Mouse (Mus musculus) megakaryocyte, embryonic 14.5 days (primary cell): ENCODE measurements at regions not wholly inside any gene's neighbourhood (a gene's known extent, or its start where the extent isn't known, plus 50 kb on each side); places are given as distances from the start of the nearest gene placed in this dataset.

ENCODE experiments used
- H3K27me3 ChIP-seq: replicated peaks from 2 replicates; pipeline ENCODE3; 2012; ENCODE audit warnings: inconsistent platforms
- H3K36me3 ChIP-seq: replicated peaks from 2 replicates; pipeline ENCODE3; 2012; ENCODE audit warnings: low read length, inconsistent platforms, mixed read lengths
- H3K4me1 ChIP-seq: 2 replicates; pipeline ENCODE4 v1.6.1; 2012; ENCODE audit warnings: inconsistent platforms
- H3K4me3 ChIP-seq: replicated peaks from 2 replicates; pipeline ENCODE3; 2012; ENCODE audit warnings: moderate library complexity, mild to moderate bottlenecking, inconsistent platforms
- H3K9me3 ChIP-seq: 2 replicates; pipeline ENCODE4 v1.6.1; 2012; ENCODE audit warnings: inconsistent platforms
- FLI1 ChIP-seq: IDR thresholded peaks from 2 replicates; pipeline ENCODE4 v1.6.1; 2012; ENCODE audit warnings: low read length, inconsistent platforms, mixed read lengths
- GATA1 ChIP-seq: IDR thresholded peaks from 3 replicates; pipeline ENCODE4 v1.6.1; 2012; ENCODE audit warnings: mixed read lengths, low read length, inconsistent platforms, borderline replicate concordance

GRCm38 (mm10) chr6:50977381-50977780 is 323.1 kb upstream of the Npvf start:
- H3K9me3 ChIP-seq: no peaks in the 10 kb centered on the region
- H3K4me3 ChIP-seq: no peak overlapping the region
- peaks cover 8% of the 10 kb centered on the region for H3K27me3 ChIP-seq
- H3K4me1 ChIP-seq: peaks cover 8% of the 10 kb centered on the region
- TF ChIP-seq GATA1: no peak
- no peak for TF ChIP-seq FLI1
- H3K36me3 ChIP-seq: no peaks in the 10 kb centered on the region

DNA sequence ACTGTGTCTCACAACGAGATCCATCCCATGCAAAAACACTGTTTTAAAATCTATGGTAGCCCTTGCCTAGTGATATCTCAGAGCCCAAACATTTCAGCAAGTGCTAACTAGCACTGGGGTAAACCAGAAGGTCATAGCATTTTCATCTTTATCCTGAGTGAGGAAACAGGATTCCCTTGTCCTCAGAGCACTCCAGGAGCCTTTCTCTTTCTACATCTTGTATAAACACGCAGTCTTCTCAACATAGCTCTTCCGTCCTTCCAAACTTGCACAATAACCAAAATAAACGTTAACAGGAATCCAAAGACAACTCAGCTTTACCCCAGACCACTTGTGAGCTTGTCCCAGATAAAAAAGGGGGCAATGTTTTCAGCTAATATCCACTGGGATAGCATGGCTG is 323.8 kb upstream of the Npvf start:
- H3K27me3 ChIP-seq: peaks cover 8% of the 10 kb centered on the region
- H3K9me3 ChIP-seq: no peaks in the 10 kb centered on the region
- no peak for TF ChIP-seq GATA1
- no peak for TF ChIP-seq FLI1
- H3K4me1 ChIP-seq: peaks cover 8% of the 10 kb centered on the region
- H3K36me3 ChIP-seq: no peaks in the 10 kb centered on the region
- no peak overlapping the region for H3K4me3 ChIP-seq

GRCm38 (mm10) chr6:50978571-50978970 is 324.3 kb upstream of the Npvf start:
- H3K36me3 ChIP-seq: no peaks in the 10 kb centered on the region
- peaks cover 3% of the 10 kb centered on the region for H3K4me1 ChIP-seq
- peaks cover 10% of the 10 kb centered on the region for H3K27me3 ChIP-seq
- no peaks in the 10 kb centered on the region for H3K9me3 ChIP-seq
- H3K4me3 ChIP-seq: no peak overlapping the region
- no peak for TF ChIP-seq GATA1
- TF ChIP-seq FLI1: no peak

DNA sequence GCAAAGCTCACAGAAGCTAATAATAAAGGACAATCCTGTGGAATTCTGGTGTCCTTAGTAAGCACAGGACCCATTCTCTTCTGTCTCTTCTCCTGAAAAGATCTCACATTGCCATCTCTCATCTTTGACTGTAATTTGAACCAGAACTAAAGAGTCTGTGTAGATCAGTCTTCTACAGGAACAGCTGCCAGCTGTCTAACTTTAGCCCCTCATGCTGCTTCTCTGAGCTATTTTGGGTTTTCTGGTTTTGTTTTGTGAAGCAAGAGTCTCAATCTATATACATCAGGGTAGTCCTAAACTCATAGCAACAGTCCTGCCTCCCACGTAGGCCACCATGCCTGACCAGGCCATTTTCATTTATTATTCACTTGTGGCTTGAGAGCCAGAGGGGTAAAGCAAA is 325.5 kb upstream of the Npvf start:
- Histone ChIP-seq H3K9me3 (no peaks in the 10 kb centered on the region), H3K4me3 (no peak overlapping the region), H3K27me3 (peaks cover 12% of the 10 kb centered on the region), H3K4me1 (no peaks in the 10 kb centered on the region), H3K36me3 (no peaks in the 10 kb centered on the region)
- TF ChIP-seq FLI1: no peak
- no peak for TF ChIP-seq GATA1

DNA sequence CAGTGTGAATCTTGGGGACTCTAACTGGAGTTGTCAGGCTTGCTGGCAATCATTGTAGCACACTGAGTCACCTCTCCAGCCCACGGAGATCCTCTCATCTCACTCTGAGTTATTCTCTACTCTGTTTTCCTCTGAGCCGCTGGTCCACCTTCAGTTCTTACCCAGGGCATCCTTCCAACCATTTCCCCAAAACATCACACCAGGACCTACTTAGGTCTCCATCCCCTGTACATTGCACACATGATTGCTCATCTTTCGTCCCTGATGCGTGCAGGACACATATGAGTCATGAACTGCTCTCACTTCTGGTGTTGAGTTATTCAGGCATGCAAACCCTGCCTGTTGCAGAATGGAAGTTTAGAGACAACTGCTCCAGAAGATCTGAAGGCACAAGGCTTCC is 326.1 kb upstream of the Npvf start:
- no peak for TF ChIP-seq FLI1
- Histone ChIP-seq H3K36me3 (no peaks in the 10 kb centered on the region), H3K9me3 (no peaks in the 10 kb centered on the region), H3K4me3 (no peak overlapping the region), H3K4me1 (no peaks in the 10 kb centered on the region), H3K27me3 (peaks cover 12% of the 10 kb centered on the region)

DNA sequence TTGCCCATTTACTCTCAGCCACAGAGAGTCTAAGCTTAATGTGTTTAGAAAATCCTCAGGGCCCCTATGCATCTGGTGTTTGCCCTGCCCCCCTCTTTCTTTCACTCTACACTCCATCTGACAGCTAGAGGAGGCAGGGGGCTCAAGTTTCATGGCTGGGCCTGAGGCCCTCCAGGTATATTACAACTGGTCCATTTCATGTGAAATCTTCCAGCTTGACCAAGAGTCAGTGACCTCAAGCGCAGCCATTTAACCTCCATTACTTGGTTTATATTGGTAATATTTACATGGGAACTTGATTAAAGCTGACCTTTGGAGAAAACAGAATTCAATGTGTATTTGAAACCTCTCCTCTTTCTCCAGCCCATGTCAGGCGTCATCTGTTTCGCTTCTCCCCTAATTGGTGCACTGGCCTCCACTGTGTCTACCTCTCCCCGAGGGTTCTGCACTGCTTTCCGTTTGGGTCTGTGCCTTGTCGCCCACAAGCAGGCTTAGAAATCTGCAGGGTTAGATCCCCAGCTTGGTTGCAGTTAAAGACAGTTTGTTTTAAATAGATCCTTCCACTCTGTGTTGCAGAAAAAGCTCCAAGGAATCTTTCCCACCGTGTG is 327.6 kb upstream of the Npvf start:
- peaks cover 12% of the 10 kb centered on the region for H3K27me3 ChIP-seq
- no peaks in the 10 kb centered on the region for H3K36me3 ChIP-seq
- no peaks in the 10 kb centered on the region for H3K9me3 ChIP-seq
- TF ChIP-seq FLI1: no peak
- TF ChIP-seq GATA1: no peak
- no peaks in the 10 kb centered on the region for H3K4me1 ChIP-seq
- no peak overlapping the region for H3K4me3 ChIP-seq

DNA sequence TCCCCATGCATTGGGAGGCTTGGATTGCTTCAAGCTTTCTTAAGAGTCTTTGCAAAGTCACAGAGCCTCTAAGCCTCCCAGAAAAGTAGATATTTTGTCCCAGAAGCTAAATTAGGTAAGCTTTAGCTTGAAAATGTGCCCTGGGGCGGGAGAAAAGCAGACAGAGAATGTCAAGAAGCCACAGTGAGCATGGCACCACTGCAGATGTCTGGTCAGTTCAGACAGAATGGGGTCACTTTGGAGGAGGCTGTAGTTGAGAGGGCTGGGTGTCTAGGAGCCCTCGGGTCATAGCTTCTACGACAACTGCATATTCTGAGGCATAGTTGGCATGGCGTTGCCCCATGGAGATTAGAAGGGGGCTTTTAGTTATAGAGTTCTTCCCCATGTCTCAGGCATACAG is 328.6 kb upstream of the Npvf start:
- no peaks in the 10 kb centered on the region for H3K9me3 ChIP-seq
- H3K4me3 ChIP-seq: no peak overlapping the region
- no peaks in the 10 kb centered on the region for H3K36me3 ChIP-seq
- peaks cover 12% of the 10 kb centered on the region for H3K27me3 ChIP-seq
- no peaks in the 10 kb centered on the region for H3K4me1 ChIP-seq
- TF ChIP-seq GATA1 (no peak), FLI1 (no peak)

- Histone ChIP-seq H3K27me3 (peaks cover 12% of the 10 kb centered on the region), H3K36me3 (no peaks in the 10 kb centered on the region), H3K4me3 (no peak overlapping the region), H3K4me1 (no peaks in the 10 kb centered on the region), H3K9me3 (no peaks in the 10 kb centered on the region)
- TF ChIP-seq FLI1 (no peak), GATA1 (no peak)
Observed at GRCm38 (mm10) chr6:50983511-50984099, 329.4 kb upstream of the Npvf start.

- no peaks in the 10 kb centered on the region for H3K9me3 ChIP-seq
- peaks cover 12% of the 10 kb centered on the region for H3K27me3 ChIP-seq
- H3K36me3 ChIP-seq: no peaks in the 10 kb centered on the region
- no peaks in the 10 kb centered on the region for H3K4me1 ChIP-seq
- TF ChIP-seq FLI1 (no peak), GATA1 (no peak)
- H3K4me3 ChIP-seq: no peak overlapping the region
Observed at GRCm38 (mm10) chr6:50984157-50984905, 330.1 kb upstream of the Npvf start.

DNA sequence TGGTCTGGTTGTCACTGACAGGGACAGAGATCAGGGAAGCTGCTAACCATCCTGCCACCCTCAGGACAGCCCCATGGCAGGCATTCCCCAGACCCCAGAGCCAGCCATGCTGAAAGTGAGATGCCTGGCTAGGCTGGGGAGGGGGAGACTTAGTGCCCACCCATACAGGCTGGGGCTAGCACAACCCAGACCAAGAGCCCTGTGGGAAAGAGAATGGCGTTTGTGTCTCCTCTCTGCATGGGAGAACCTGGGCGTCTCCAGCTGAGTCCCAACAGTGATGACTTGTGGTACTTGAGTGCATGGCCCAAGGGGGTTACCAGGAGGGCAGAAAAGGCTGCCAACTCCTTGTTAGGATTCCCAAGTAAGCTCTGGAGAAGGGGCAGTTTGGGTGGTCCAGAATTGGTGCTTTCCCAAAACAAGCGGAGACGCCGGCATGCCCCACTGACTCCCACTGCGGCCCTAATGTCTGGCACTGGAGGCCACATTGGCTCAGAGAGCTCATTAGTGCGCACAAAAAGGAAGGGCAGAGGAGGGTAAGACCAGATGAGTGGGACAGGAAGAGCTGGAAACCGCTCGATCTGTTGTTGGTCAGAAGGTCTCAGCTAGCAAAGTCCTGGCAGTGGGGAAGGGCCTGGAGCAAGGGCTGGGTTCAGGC is 332.2 kb upstream of the Npvf start:
- no peaks in the 10 kb centered on the region for H3K9me3 ChIP-seq
- H3K4me3 ChIP-seq: no peak overlapping the region
- H3K36me3 ChIP-seq: no peaks in the 10 kb centered on the region
- H3K27me3 ChIP-seq: peaks cover 6% of the 10 kb centered on the region
- H3K4me1 ChIP-seq: no peaks in the 10 kb centered on the region
- TF ChIP-seq FLI1: no peak
- TF ChIP-seq GATA1: no peak
